ENCODE assay signal across 21 mouse cellular contexts in the genomic region with DNA sequence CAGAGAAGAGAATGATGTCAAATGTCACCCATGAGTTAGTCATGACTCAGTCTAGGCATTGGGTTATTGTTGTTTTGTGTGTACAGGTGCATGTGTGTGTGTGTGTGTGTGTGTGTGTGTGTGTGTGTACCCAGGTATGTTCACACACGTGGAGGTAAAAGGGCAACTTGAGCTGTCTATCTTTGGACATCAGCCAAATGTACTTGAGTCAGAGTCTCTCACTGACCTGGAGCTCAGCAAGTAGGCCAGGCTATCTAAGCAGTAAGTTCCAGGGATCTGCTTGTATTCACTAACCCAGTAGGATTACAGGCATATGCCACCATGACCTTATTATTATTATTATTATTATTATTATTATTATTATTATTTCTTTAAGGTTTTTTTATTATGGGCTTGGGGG.
DNase-seq lines count a peak whose midpoint lies in the region; ATAC-seq and TF ChIP-seq lines count a peak whose summit lies in the region.
"Had no signal": no experiment of that assay in that cellular context is flagged by ENCODE, and none has a peak within 500 bp of the region (broad histone marks: within the 10 kb centered on the region; RNA-seq: fewer than 3 reads in every experiment).

No protein-coding gene starts in this region.

- TF ChIP-seq POLR2A in heart, adult 2 months (IDR thresholded peaks at IDR 0.05; ENCODE audit: insufficient read depth, low read depth, low read length) = no peak
- TF ChIP-seq POLR2A in liver, adult 2 months (IDR thresholded peaks at IDR 0.05; ENCODE audit: extremely low read depth, insufficient read depth, low read length) = no peak

- WGBS in heart, adult 2 months = 44% methylated on average over 1 of the region's 1 CpGs
- WGBS in liver, adult 2 months = 7% methylated on average over 1 of the region's 1 CpGs
- 36% methylated on average over 1 of the region's 1 CpGs for WGBS in liver, embryonic 12.5 days (ENCODE audit: insufficient replicate concordance)

- ATAC-seq in liver, embryonic 12.5 days = no peak
- ATAC-seq: forebrain, embryonic 14.5 days; forebrain, embryonic 16.5 days had no signal

- no peak overlapping the region for H3K4me2 ChIP-seq in liver, embryonic 12.5 days
- H3K4me2 ChIP-seq: embryonic facial prominence, embryonic 13.5 days; embryonic facial prominence, embryonic 15.5 days; forebrain, embryonic 12.5 days had no signal

- H3K36me3 ChIP-seq in heart, adult 2 months (ENCODE audit: control insufficient read depth, insufficient read depth, low read length) = no peaks in the 10 kb centered on the region
- H3K36me3 ChIP-seq in liver, adult 2 months (ENCODE audit: control insufficient read depth, insufficient read depth, low read length) = no peaks in the 10 kb centered on the region
- no peaks in the 10 kb centered on the region for H3K36me3 ChIP-seq in liver, embryonic 12.5 days
- H3K36me3 ChIP-seq: embryonic facial prominence, embryonic 13.5 days; embryonic facial prominence, embryonic 15.5 days; forebrain, embryonic 10.5 days; forebrain, embryonic 12.5 days had no signal

- intact Hi-C loops in heart, adult 2 months (cut with DNase I) = no loop called here

- no peak for DNase-seq in heart, adult 2 months
- no peak for DNase-seq in heart, adult 9 months (ENCODE audit: low spot score in 2 of 2)
- peak; percentile 93 for DNase-seq in liver, adult 2 months (ENCODE audit: extremely low read depth, low read depth, low spot score)
- DNase-seq: adrenal gland, adult 2 months; adrenal gland, postnatal 10 days; adrenal gland, postnatal 25 days; cerebellum, adult 11 months; cerebellum, adult 18-20 months; cerebellum, adult 8-10 months; cerebellum, adult 9-11 months; cerebellum, postnatal 14 days; cerebellum, postnatal 36 days; embryo, embryonic 11 days had no signal

- no peaks in the 10 kb centered on the region for H3K79me2 ChIP-seq in heart, adult 2 months (replicated peaks; ENCODE audit: control insufficient read depth, insufficient read depth, low read length)
- H3K79me2 ChIP-seq in liver, adult 2 months (ENCODE audit: control insufficient read depth, insufficient read depth, low read length) = no peaks in the 10 kb centered on the region

- peaks cover 2% of the 10 kb centered on the region for H3K4me1 ChIP-seq in heart, adult 2 months (ENCODE audit: control insufficient read depth, insufficient read depth, low read length)
- H3K4me1 ChIP-seq in liver, adult 2 months (ENCODE audit: control insufficient read depth, insufficient read depth, low read length) = peaks cover 24% of the 10 kb centered on the region
- no peaks in the 10 kb centered on the region for H3K4me1 ChIP-seq in liver, embryonic 12.5 days
- H3K4me1 ChIP-seq: embryonic facial prominence, embryonic 13.5 days; embryonic facial prominence, embryonic 15.5 days; forebrain, embryonic 10.5 days; forebrain, embryonic 12.5 days had no signal

- no peak overlapping the region for H3K9ac ChIP-seq in heart, adult 2 months (ENCODE audit: low read depth, low read length)
- H3K9ac ChIP-seq in liver, adult 2 months (ENCODE audit: low read depth, low read length) = no peak overlapping the region
- H3K9ac ChIP-seq in liver, embryonic 12.5 days = no peak overlapping the region
- H3K9ac ChIP-seq: embryonic facial prominence, embryonic 13.5 days; embryonic facial prominence, embryonic 15.5 days; forebrain, embryonic 12.5 days had no signal

- 0 out of 2 replicates have a peak overlapping the region, but pooled peaks have one; percentile 48 for H3K27ac ChIP-seq in heart, adult 2 months
- H3K27ac ChIP-seq in liver, adult 2 months (replicated peaks; ENCODE audit: insufficient read depth, low read depth, low read length) = no peak overlapping the region
- no peak overlapping the region for H3K27ac ChIP-seq in liver, embryonic 12.5 days
- H3K27ac ChIP-seq: embryonic facial prominence, embryonic 13.5 days; embryonic facial prominence, embryonic 15.5 days; forebrain, embryonic 10.5 days; forebrain, embryonic 12.5 days had no signal

- no peaks in the 10 kb centered on the region for H3K27me3 ChIP-seq in heart, adult 2 months (ENCODE audit: control insufficient read depth, insufficient read depth, low read length)
- H3K27me3 ChIP-seq in liver, adult 2 months (ENCODE audit: control insufficient read depth, insufficient read depth, low read length) = no peaks in the 10 kb centered on the region
- no peaks in the 10 kb centered on the region for H3K27me3 ChIP-seq in liver, embryonic 12.5 days (replicated peaks)
- H3K27me3 ChIP-seq: embryonic facial prominence, embryonic 13.5 days; embryonic facial prominence, embryonic 15.5 days; forebrain, embryonic 12.5 days had no signal

- no peak for TF ChIP-seq CTCF in heart, adult 2 months (IDR thresholded peaks at IDR 0.05)
- no peak for TF ChIP-seq CTCF in liver, adult 2 months (IDR thresholded peaks at IDR 0.05; ENCODE audit: low read depth, low read length)

- no peaks in the 10 kb centered on the region for H3K9me3 ChIP-seq in liver, embryonic 12.5 days (replicated peaks)
- H3K9me3 ChIP-seq: embryonic facial prominence, embryonic 13.5 days; embryonic facial prominence, embryonic 15.5 days; forebrain, embryonic 10.5 days; forebrain, embryonic 12.5 days had no signal

- TF ChIP-seq EP300 in heart, adult 2 months (IDR thresholded peaks at IDR 0.05; ENCODE audit: insufficient read depth, low read depth, low read length) = no peak

- H3K4me3 ChIP-seq in heart, adult 2 months = no peak overlapping the region
- no peak overlapping the region for H3K4me3 ChIP-seq in liver, adult 2 months (ENCODE audit: insufficient read depth, low read depth, low read length)
- no peak overlapping the region for H3K4me3 ChIP-seq in liver, embryonic 12.5 days
- H3K4me3 ChIP-seq: embryonic facial prominence, embryonic 13.5 days; embryonic facial prominence, embryonic 15.5 days; erythroblast, embryonic 14.5 days; forebrain, embryonic 10.5 days; forebrain, embryonic 12.5 days had no signal
